Mouse (Mus musculus) gastrocnemius, postnatal 14 days (tissue): ENCODE data around the gene Cidec. TPM values are rescaled to one million over a fixed set of nuclear protein-coding genes. Genes with fewer than 3 reads are reported as not detected.
A peak's percentile ranks its signal among the peaks of the same experiment; 100 is the strongest.

Experiments used
- DNase-seq: peaks from one replicate; pipeline ENCODE4 v3.0.0; 2021; ENCODE audit warnings: mixed read lengths
- intact Hi-C: fragments of 180-260 bp; cut with DNase I; formaldehyde crosslinking; loops from one replicate; pipeline ENCODE4 v1.15.1; 2025; ENCODE audit warnings: low total_unique reads
- long read RNA-seq, 2 experiments: library from polyadenylated mRNA; stranded (forward); transcript quantifications; one replicate each; pipeline ENCODE4 v2.0.0; 2021
- total RNA-seq, 2 experiments: library from RNA; stranded (reverse); gene quantifications; 2 replicates each; pipeline ENCODE4 v1.2.3; 2021

Cidec gene
- total RNA-seq = 1 to 10 TPM in 1 of 2 experiments, under 1 TPM in 1; 0.51 to 2.7 TPM
- long read RNA-seq, experiment 1 = 0 reads
- long read RNA-seq, experiment 2, partial matches to known transcripts = 0 of 4 reads
- long read RNA-seq, experiment 2, other reads (novel, unspliced or antisense) = 0 of 4 reads

DNA sequence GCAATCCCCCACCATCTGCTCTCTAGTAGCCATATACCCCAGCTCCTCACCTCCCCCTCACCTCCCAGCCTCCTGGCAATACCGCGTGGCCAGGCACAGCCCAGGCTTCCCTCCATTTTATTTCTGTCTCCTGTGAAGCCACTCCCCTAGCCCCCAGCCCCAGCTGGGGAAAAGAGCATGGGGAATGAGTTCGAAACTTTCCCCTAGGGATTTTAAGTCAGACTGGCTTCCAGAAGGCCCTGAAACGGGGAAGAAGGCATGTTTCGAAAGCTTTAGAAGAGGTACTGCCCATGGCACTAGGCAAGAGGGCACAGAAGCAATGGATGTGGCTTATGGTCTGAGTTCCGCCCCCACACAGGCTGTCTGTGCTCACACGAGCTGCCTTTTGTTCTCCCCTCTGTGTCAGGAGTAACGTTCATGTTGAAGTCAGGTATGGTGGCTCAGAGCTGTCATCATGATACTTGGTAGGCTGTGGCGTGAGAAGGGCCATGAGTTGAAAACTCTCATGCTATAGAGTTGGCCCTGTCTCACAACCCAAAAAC is at the start of gene Cidec:
Gene Cidec, minus strand, starts transcription at position 97 of the 542 bp plus-strand sequence.
- intact Hi-C loops = no loop called here
- no peak for DNase-seq

DNA sequence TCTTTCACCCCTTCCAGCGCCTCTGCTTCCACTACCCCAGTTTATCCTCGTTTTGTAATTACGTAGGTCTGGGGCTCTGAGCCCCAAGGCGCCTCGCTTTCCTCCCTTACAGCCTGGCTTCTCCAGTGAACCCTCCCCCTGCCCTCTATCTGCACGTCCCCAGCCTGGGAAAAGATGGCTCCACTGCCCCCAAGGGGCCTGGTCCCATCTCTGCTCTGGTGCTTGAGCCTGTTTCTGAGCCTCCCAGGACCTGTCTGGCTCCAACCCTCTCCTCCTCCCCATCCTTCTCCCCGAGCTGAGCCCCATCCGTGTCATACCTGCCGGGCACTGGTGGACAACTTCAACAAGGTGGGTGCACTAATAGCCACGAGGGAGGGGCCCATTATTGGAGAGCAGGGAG is 48.2 kb upstream of the Cidec start:
- no peak for DNase-seq
- intact Hi-C loops = no loop called here

DNA sequence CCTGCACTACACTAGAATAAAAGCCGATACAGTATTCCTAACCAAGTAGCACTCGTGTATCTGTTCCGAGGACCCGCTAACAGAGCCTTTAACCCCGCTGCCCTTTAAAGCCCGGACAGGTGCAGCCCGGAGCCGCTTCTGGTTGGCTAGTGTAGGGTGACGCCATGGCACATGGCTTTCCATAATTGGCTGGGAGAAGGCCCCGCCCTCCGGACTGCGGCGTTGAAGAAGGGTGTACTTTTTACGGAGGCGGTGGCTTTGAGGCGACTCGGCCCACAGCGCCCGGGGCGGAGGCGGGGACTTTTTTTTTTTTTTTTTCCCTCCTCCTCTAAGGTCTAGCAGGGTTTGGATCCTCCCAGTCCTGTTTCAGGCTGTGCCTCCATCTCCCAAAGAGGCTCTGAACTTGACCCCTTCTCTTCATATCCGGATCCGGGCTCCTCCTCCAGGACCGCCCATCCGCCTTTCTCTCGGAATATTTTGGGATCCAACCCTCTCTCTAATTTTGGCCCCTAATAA is 47.6 kb upstream of the Cidec start, which contains the start of gene Creld1:
Gene Creld1, plus strand, starts transcription at position 198 of the 516 bp plus-strand sequence.
- peak; percentile 94 for DNase-seq
- intact Hi-C loops = no loop called here

DNA sequence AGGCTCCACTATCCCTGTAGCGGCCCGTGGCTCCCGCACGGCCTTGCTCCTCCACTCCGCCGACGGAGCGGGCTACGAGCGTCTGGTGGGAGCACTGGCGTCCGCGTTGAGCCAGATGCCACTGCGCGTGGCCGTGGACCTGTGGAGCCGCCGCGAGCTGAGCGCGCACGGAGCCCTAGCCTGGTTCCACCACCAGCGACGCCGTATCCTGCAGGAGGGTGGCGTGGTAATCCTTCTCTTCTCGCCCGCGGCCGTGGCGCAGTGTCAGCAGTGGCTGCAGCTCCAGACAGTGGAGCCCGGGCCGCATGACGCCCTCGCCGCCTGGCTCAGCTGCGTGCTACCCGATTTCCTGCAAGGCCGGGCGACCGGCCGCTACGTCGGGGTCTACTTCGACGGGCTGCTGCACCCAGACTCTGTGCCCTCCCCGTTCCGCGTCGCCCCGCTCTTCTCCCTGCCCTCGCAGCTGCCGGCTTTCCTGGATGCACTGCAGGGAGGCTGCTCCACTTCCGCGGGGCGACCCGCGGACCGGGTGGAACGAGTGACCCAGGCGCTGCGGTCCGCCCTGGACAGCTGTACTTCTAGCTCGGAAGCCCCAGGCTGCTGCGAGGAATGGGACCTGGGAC is 47.0 kb upstream of the Cidec start:
- peak; percentile 48 for DNase-seq
- intact Hi-C loops = no loop called here

DNA sequence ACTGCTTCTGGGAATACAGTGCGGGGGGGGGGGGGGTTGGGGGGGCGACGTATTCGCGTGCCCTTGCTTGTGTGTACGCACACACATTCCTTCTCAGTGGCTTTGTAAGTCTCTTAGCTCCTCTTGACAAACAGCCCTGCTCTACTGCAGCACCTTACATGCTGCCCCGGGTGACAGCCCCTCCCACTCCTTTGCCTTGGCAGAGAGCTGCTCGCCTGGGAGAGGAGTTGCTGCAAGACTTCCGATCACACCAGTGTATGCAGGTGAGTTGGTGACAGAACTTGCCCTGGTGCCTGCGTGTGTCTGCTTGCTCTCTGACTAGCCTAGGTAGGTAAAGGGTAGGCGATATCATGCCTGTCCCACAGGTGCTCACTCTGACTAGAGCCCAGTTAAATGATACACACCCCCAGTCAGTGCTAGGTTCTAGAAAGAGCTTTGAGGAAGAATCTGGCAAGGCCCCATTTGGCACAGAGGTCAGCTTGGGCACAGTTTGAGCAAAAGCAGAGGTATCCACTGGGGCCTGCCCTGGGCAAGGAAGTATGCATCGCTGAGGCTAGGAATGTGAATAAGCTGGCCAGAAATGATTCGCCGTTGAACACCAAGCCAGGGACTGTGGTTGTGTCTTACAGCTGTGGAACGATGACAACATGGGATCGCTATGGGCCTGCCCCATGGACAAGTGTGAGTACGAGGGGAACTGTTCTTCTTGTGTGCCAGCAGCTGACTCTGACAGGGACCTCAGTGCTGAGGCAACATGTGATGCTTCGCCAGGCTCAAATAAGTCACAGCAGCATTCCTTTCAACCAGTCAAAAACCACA is 45.2 kb upstream of the Cidec start:
- DNase-seq = no peak
- intact Hi-C loops = no loop called here

DNA sequence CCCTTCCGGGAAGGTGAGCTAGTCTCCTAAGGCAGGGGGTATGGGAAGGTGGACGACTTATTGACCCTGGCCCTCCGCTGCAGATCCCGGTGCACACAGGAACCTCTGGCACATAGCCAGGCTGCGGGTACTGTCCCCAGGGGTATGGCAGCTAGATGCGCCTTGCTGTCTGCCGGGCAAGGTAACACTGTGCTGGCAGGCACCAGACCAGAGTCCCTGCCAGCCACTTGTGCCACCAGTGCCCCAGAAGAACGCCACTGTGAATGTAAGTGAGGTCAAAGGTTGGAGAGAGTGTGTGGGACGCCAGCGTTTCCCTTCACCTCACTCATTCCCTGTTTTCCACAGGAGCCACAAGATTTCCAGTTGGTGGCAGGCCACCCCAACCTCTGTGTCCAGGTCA is 43.3 kb upstream of the Cidec start:
- no peak for DNase-seq
- intact Hi-C loops = no loop called here

DNA sequence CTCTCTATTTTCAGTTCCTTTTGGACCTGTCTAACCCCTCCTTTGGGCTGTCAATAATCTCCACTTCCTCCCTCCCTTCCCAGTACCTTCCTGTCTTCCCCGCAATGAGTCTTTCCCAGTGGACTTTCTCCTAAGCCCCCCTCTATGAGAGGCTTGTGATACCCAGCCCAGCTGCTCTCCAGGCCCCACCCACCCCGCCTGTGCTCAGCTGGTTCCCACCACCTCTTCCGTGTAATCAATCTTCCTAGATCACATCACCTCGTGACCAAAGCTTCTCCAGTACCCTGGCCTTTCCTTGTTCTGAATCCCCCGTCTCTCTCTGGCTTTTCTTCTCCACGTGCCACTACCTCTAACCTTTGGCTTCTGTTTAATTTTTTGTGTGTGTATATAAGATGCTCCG is 41.8 kb upstream of the Cidec start:
- no peak for DNase-seq
- intact Hi-C loops = no loop called here

DNA sequence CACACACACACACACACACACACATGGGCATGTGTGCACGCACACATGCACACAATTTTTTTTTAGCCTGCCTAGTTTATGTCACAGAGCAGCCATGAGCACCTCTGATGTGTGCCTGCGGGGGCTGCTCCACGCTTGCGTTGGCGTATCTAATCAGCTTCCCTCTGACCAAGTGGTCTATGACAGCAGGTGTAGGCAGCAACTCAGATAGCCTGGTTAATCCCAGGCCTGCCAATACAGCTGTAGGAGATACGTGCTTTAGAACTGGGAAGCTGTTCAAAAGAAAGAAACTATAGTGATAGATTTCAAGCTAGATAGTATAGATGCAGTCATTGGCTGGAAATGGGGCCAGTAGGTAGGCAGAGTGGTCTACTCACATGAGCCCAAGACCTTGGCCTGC is 38.2 kb upstream of the Cidec start:
- intact Hi-C loops = no loop called here

DNA sequence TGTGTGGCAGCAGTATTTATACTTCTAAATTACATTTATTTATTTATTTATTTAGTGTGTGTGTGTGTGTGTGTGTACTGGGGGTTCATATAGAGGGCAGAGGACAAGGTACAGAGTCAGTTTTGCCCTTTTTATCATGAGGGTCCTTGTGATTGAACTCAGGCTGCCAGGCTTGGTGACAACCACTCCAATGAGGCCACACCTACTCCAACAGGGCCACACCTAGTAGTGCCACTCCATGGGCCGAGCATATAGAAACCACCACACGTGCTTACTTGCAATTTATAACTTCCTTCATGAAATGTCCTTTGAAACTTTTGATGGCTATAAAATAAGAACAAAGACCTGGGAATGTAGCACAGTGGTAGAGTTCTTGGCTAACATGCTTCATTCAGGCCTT is 37.7 kb upstream of the Cidec start:
- intact Hi-C loops = no loop called here
- no peak for DNase-seq

More for the DNA sequence above, 38.2 kb upstream of the Cidec start:
- no peak for DNase-seq

DNA sequence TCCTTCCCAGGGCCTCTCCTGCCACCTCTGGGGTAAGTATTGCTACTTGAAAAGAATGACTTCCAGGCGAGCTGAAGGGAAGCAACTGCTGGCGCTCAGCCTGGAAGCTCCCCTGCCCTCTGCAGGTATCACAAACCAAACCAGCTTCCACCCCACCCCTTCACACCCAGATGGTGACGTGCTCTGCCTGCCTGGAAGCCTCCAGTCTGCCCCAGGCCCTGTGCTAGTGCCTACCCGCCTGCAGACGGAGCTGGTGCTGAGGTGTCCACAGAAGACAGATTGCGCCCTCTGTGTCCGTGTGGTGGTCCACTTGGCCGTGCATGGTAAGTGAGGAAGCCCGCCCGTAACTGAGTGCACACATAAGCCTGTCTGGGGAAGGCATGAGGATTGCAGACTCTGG is 36.5 kb upstream of the Cidec start:
- intact Hi-C loops = no loop called here
- no peak for DNase-seq

DNA sequence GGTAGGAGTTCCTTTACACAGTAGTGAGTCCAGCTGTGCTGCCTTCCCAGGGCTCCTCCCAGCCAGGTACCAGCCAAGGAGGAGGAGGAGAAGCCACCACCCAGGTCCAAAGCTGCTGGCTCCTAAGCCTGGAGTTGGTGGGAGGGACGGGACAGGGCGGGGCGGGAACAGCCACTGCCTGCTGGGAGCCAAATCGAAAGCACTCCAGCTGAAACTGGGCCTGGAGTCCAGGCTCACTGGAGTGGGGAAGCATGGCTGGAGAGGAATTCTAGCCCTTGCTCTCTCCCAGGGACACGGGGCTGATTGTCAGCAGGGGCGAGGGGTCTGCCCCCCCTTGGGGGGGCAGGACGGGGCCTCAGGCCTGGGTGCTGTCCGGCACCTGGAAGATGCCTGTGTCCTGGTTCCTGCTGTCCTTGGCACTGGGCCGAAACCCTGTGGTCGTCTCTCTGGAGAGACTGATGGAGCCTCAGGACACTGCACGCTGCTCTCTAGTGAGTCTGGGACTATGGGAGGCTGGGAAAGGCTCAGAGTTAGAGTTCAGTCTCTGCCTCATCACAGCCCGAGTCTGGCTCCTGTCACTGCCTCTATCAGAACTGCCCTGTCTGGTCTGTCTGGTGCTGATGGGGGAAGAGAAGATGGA is 35.9 kb upstream of the Cidec start, which contains the start of gene Il17rc:
Gene Il17rc, plus strand, starts transcription at position 131 of the 640 bp plus-strand sequence.
- intact Hi-C loops = no loop called here
- DNase-seq = peak; percentile 76

DNA sequence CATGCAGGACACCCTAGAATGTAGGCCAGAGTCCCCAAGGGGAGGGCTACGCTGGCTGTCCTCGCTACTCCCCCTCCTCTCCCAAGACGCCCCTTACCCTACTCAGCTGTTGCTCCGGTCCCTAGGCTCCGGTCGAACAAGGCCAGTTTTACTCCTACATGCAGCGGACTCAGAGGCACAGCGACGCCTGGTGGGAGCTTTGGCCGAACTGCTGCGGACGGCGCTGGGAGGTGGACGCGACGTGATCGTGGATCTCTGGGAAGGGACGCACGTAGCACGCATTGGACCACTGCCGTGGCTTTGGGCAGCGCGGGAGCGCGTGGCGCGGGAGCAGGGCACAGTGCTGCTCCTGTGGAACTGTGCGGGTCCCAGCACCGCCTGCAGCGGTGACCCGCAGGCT is 33.9 kb upstream of the Cidec start:
- intact Hi-C loops = loop anchor here (5.0 kb wide), 1 partner anchor 42 kb away; no protein-coding TSS in a partner anchor
- peak; percentile 82 for DNase-seq

DNA sequence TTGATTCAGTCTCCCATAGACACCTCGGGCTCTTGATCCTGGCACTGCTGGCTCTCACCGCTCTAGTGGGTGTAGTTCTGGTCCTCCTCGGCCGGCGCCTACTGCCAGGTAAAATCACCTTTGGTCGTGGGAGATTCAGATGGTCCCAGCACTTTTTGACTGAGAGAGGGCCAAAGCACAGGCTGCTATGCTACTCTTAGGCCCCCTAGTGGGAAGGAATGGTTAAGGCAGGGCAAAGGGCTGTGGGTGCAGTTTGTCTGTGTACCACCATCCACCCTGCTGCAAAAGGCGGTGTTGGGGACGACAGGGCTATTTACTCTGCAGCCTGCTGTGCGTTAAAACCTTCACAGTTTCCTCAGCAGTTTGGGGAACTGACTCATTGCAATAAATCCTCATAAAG is 33.5 kb upstream of the Cidec start:
- intact Hi-C loops = loop anchor here (5.0 kb wide), 1 partner anchor 42 kb away; no protein-coding TSS in a partner anchor
- DNase-seq = peak; percentile 61

DNA sequence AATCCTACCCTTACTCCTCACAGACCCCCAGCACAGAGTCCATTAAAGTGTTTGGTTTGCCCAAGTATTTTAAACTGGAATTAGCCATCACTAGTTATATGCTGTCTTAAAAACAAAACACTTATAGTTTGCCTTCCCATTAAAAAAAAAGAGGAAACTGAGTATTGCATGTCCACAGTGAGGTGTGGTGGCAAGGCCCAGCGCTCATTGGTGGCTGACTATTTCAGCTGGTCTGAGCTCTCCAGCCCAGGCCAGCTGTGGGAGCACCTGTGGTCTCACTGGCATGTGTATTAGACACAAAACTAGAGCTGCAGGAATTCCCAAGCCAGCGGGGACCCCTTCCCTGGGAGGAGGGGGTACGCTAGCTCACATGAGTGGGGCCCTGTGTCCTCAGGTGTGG is 33.0 kb upstream of the Cidec start:
- DNase-seq = no peak
- intact Hi-C loops = loop anchor here (5.0 kb wide), 1 partner anchor 41 kb away; no protein-coding TSS in a partner anchor

DNA sequence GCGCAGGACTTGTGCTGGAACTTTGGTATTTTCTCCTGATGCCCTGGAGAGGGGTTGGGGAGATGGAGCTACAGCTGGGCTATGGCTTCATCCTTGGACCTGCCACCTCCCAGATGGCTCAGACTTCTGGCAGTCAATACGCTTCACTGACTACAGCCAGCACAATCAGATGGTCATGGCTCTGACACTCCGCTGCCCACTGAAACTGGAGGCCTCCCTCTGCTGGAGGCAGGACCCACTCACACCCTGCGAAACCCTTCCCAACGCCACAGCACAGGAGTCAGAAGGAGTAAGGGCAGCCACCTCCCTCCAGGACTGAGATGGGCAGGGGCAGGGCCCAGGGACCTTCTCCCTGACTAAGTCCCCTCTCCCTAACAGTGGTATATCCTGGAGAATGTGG is 30.0 kb upstream of the Cidec start:
- peak; percentile 26 for DNase-seq
- intact Hi-C loops = loop anchor here (5.0 kb wide), 1 partner anchor 38 kb away; no protein-coding TSS in a partner anchor

DNA sequence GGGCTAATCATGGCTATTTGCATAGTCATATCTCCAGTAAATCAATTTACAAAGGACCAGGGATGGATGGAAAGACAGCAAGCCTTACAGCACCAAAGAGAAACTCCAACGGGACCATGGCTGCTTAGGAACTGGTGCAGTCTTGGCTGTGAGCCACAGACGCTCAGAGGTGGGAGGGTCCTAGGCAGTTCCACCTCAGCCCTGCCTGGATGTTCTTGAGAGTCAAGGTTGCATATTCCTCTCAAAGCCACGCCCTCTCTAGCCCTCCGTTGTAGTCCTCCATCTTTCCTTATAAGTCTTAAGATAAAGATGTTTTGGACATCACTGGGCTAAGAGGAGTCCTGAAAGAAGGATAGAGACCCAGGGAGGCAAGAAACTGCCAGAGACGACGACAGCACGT is 28.5 kb upstream of the Cidec start:
- DNase-seq = no peak
- intact Hi-C loops = no loop called here

DNA sequence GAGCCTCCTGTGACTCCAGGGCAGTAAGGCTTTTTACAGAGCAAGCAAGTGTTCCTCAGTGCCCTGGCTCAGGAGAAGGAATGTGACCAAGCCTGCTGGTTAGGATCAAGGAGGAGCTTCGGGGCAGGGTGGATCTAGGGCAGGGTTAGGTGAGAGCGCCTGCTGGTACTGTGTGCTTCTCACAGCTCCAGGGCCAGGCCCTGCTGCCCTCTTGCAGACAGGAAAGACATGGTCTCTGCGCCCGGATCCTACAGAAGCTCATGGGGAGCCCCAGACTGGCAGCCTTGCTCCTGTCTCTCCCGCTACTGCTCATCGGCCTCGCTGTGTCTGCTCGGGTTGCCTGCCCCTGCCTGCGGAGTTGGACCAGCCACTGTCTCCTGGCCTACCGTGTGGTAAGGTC is 23.1 kb upstream of the Cidec start:
- no peak for DNase-seq
- intact Hi-C loops = no loop called here

DNA sequence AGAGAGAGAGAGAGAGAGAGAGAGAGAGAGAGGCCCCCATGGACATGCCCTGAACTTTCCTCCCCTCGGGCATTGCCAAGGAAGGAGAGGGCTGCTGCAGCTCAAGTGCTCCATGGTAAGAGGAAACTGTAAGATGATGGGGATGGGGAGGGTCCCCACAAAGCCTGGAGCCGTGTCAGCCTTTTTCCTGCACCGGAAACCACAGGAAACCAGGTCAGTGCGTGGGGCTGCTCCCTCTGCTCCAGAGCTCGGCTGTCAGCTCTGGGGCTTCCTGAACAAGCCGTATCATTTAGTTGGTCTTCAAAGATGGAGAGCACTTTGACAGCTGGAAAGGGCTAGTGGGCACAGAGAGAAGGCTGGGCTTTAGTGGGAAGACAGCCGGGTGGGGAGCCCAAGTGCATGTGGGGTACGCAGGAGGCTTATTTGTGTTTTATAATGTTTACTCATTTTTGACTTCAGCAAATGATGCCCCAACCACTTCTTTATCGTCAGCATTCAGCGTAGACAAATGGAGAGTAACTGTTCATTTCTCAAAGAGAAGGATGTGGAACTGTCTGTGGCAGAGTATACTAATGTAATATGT is 22.5 kb upstream of the Cidec start, which contains the start of gene Il17re:
Gene Il17re, plus strand, starts transcription at position 533 of the 583 bp plus-strand sequence.
- intact Hi-C loops = no loop called here
- DNase-seq = no peak

DNA sequence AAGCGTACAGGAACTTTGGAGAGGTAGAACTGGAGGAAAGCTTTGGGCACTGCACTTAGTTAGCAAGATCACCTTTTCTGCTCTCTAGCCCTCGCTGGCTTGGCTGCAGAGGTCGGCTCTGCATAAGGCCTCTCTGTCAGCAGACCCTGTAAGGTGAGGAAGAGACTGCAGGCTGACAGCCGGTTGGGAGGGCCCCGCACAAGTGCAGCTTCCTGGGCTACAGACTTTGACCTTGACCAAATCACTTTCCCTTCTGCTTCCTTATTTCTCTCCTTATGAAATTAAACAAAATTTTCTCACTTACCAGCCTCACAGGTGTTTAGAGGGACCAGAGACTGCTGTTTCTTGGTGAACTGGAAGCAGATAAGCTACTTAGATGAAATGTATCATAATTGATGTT is 19.4 kb upstream of the Cidec start:
- intact Hi-C loops = no loop called here
- no peak for DNase-seq
